Mouse (Mus musculus) layer of hippocampus, adult 8-10 months (tissue): Measurements from ENCODE around the gene Ak8. TPM values are rescaled to one million over a fixed set of nuclear protein-coding genes. Genes with fewer than 3 reads are reported as not detected.
A peak's percentile ranks its signal among the peaks of the same experiment; 100 is the strongest.

Experiments used
- DNase-seq, 2 experiments: peaks; one replicate each; pipeline ENCODE4 v3.0.0; 2022; ENCODE audit warnings: low spot score in 2 of 2
- total RNA-seq, 4 experiments: library from RNA; stranded (reverse); gene quantifications; 2 replicates each; pipeline ENCODE4 v1.2.4; 2022

Gene Ak8
- total RNA-seq: 1 to 10 TPM in 3 of 4 experiments, under 1 TPM in 1; 0.82 to 2.4 (median 1.8) TPM

GRCm38 (mm10) chr2:28699361-28700335 is at the start of gene Ak8, which contains the start of gene Spaca9:
Gene Ak8, plus strand, starts transcription at chr2:28700164.
Gene Spaca9, minus strand, starts transcription at chr2:28699727.
- DNase-seq: peak; percentile 76 to 78

GRCm38 (mm10) chr2:28650526-28650925 is 49.4 kb upstream of the Ak8 start:
- DNase-seq: no peak

- DNase-seq: no peak
Measured at GRCm38 (mm10) chr2:28653351-28653750, 46.6 kb upstream of the Ak8 start.

- DNase-seq: no peak
Measured at GRCm38 (mm10) chr2:28654295-28654694, 45.7 kb upstream of the Ak8 start.

- no peak for DNase-seq
Measured at GRCm38 (mm10) chr2:28656216-28656615, 43.7 kb upstream of the Ak8 start.

- no peak for DNase-seq
Measured at GRCm38 (mm10) chr2:28662891-28663290, 37.1 kb upstream of the Ak8 start.

GRCm38 (mm10) chr2:28665818-28666217 is 34.1 kb upstream of the Ak8 start:
- DNase-seq: no peak

GRCm38 (mm10) chr2:28671438-28671837 is 28.5 kb upstream of the Ak8 start:
- no peak for DNase-seq

- DNase-seq: no peak
Measured at GRCm38 (mm10) chr2:28676005-28676404, 24.0 kb upstream of the Ak8 start.

GRCm38 (mm10) chr2:28680710-28681109 is 19.3 kb upstream of the Ak8 start:
- DNase-seq: peak in 1 of 2 experiments; percentile 45

- DNase-seq: peak; percentile 44 to 48
Measured at GRCm38 (mm10) chr2:28681718-28682117, 18.2 kb upstream of the Ak8 start.

GRCm38 (mm10) chr2:28685895-28686294 is 14.1 kb upstream of the Ak8 start:
- DNase-seq: no peak

GRCm38 (mm10) chr2:28688431-28688830 is 11.5 kb upstream of the Ak8 start:
- DNase-seq: no peak

GRCm38 (mm10) chr2:28692692-28693091 is 7.3 kb upstream of the Ak8 start:
- no peak for DNase-seq

GRCm38 (mm10) chr2:28698566-28698965 is 1.4 kb upstream of the Ak8 start:
- DNase-seq: no peak

- no peak for DNase-seq
Measured at GRCm38 (mm10) chr2:28701646-28702262, 1.8 kb downstream of the Ak8 start.

GRCm38 (mm10) chr2:28706106-28706636 is 6.2 kb downstream of the Ak8 start:
- DNase-seq: no peak

GRCm38 (mm10) chr2:28706787-28707186 is 6.8 kb downstream of the Ak8 start:
- DNase-seq: no peak

GRCm38 (mm10) chr2:28713036-28713435 is 13.1 kb downstream of the Ak8 start:
- no peak for DNase-seq

GRCm38 (mm10) chr2:28722419-28722818 is 22.5 kb downstream of the Ak8 start:
- DNase-seq: no peak

- no peak for DNase-seq
Measured at GRCm38 (mm10) chr2:28723912-28724311, 23.9 kb downstream of the Ak8 start.

- DNase-seq: no peak
Measured at GRCm38 (mm10) chr2:28727786-28728404, 27.9 kb downstream of the Ak8 start.
